Mouse (Mus musculus): Measurements from ENCODE around the gene Pglyrp2. TPM values are rescaled to one million over a fixed set of nuclear protein-coding genes. Genes with fewer than 3 reads are reported as not detected.

Pglyrp2 gene
- polyA plus RNA-seq, 1 experiment from 2014 or later: not detected

DNA sequence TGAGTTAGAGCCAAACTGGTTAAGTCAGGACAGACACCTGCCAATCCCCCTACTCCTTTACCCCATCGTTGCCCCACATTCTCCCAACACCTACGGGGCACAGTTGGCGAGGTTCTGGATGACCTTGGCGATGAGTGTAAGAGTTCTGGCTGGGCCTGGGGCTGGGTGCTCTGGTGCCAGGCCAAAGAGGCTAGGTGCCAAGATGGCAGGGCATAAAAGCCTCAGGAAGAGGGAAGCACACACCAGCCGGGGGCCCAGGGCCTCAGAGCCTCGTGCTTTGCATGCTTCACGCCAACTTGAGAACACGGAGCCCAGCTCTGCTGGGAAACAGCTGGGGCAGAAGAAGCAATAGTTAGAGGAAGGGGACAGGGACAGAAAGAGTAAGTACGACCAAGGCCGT, 30.0 kb downstream of the Pglyrp2 start:
- 92% methylated on average over 10 of the region's 10 CpGs for WGBS
- H3K4me1 ChIP-seq (replicated peaks; ENCODE audit: control insufficient read depth, insufficient read depth, low read length): no peaks in the 10 kb centered on the region
- no peak overlapping the region for H3K4me3 ChIP-seq (ENCODE audit: low read depth, low read length)
- no peak for DNase-seq (ENCODE audit: low spot score)
- H3K27ac ChIP-seq (ENCODE audit: low read depth, low read length): no peak overlapping the region
- peaks cover 69% of the 10 kb centered on the region for H3K27me3 ChIP-seq (ENCODE audit: control insufficient read depth, insufficient read depth, low read length)
- H3K9ac ChIP-seq (ENCODE audit: low read depth, low read length): no peak overlapping the region
- no peaks in the 10 kb centered on the region for H3K36me3 ChIP-seq (ENCODE audit: control insufficient read depth, insufficient read depth, low read length)
- no peak for ATAC-seq (ENCODE audit: low FRiP score)
- H3K9me3 ChIP-seq (ENCODE audit: control insufficient read depth, low read length): no peaks in the 10 kb centered on the region
- no peak overlapping the region for H3K4me2 ChIP-seq (replicated peaks; ENCODE audit: low read depth, low read length)

GRCm38 (mm10) chr17:32389101-32389659, 34.8 kb downstream of the Pglyrp2 start, which contains the start of gene Wiz:
TSS of gene Wiz (minus strand) at chr17:32389439.
- H3K4me2 ChIP-seq (replicated peaks; ENCODE audit: low read depth, low read length): peak within 1 kb of the TSS; percentile 95
- H3K9ac ChIP-seq (ENCODE audit: low read depth, low read length): peak within 1 kb of the TSS; percentile 81
- ATAC-seq (ENCODE audit: low FRiP score) (peak; percentile 88), DNase-seq (ENCODE audit: low spot score) (peak; percentile 93)
- H3K4me1 ChIP-seq (replicated peaks; ENCODE audit: control insufficient read depth, insufficient read depth, low read length): 0 out of 2 replicates have a peak, but pooled peaks cover 3% of the 10 kb centered on the region
- peak within 1 kb of the TSS; percentile 61 for H3K27ac ChIP-seq (ENCODE audit: low read depth, low read length)
- no peaks in the 10 kb centered on the region for H3K9me3 ChIP-seq (ENCODE audit: control insufficient read depth, low read length)
- 0% methylated on average over 13 of the region's 44 CpGs for WGBS
- H3K36me3 ChIP-seq (ENCODE audit: control insufficient read depth, insufficient read depth, low read length): no peaks in the 10 kb centered on the region
- H3K4me3 ChIP-seq (ENCODE audit: low read depth, low read length): peak within 1 kb of the TSS; percentile 77
- H3K27me3 ChIP-seq (ENCODE audit: control insufficient read depth, insufficient read depth, low read length): peaks cover 27% of the 10 kb centered on the region

- Histone ChIP-seq H3K4me2 (replicated peaks; ENCODE audit: low read depth, low read length) (peak overlapping the region; percentile 95), H3K36me3 (ENCODE audit: control insufficient read depth, insufficient read depth, low read length) (no peaks in the 10 kb centered on the region), H3K9me3 (ENCODE audit: control insufficient read depth, low read length) (no peaks in the 10 kb centered on the region), H3K27ac (ENCODE audit: low read depth, low read length) (peak overlapping the region; percentile 61; the same call in 1 of the 2 replicates), H3K9ac (ENCODE audit: low read depth, low read length) (peak overlapping the region; percentile 81), H3K4me3 (ENCODE audit: low read depth, low read length) (peak overlapping the region; percentile 77), H3K27me3 (ENCODE audit: control insufficient read depth, insufficient read depth, low read length) (peaks cover 22% of the 10 kb centered on the region), H3K4me1 (replicated peaks; ENCODE audit: control insufficient read depth, insufficient read depth, low read length) (0 out of 2 replicates have a peak, but pooled peaks cover 3% of the 10 kb centered on the region)
- ATAC-seq (ENCODE audit: low FRiP score) (peak; percentile 65), DNase-seq (ENCODE audit: low spot score) (peak; percentile 48)
- 2% methylated on average over 34 of the region's 39 CpGs for WGBS
Measured at GRCm38 (mm10) chr17:32388370-32389100, 35.4 kb downstream of the Pglyrp2 start.

- ATAC-seq (ENCODE audit: low FRiP score): no peak
- Histone ChIP-seq H3K27me3 (ENCODE audit: control insufficient read depth, insufficient read depth, low read length) (peaks cover 20% of the 10 kb centered on the region), H3K9ac (ENCODE audit: low read depth, low read length) (peak overlapping the region; percentile 81; the same call in 1 of the 2 replicates), H3K9me3 (ENCODE audit: control insufficient read depth, low read length) (no peaks in the 10 kb centered on the region), H3K4me1 (replicated peaks; ENCODE audit: control insufficient read depth, insufficient read depth, low read length) (0 out of 2 replicates have a peak, but pooled peaks cover 3% of the 10 kb centered on the region), H3K4me3 (ENCODE audit: low read depth, low read length) (peak overlapping the region; percentile 77), H3K4me2 (replicated peaks; ENCODE audit: low read depth, low read length) (peak overlapping the region; percentile 95), H3K27ac (ENCODE audit: low read depth, low read length) (no peak overlapping the region), H3K36me3 (ENCODE audit: control insufficient read depth, insufficient read depth, low read length) (no peaks in the 10 kb centered on the region)
- WGBS: 41% methylated on average over 7 of the region's 7 CpGs
- DNase-seq (ENCODE audit: low spot score): no peak
Measured at GRCm38 (mm10) chr17:32387986-32388369, 36.0 kb downstream of the Pglyrp2 start.

DNA sequence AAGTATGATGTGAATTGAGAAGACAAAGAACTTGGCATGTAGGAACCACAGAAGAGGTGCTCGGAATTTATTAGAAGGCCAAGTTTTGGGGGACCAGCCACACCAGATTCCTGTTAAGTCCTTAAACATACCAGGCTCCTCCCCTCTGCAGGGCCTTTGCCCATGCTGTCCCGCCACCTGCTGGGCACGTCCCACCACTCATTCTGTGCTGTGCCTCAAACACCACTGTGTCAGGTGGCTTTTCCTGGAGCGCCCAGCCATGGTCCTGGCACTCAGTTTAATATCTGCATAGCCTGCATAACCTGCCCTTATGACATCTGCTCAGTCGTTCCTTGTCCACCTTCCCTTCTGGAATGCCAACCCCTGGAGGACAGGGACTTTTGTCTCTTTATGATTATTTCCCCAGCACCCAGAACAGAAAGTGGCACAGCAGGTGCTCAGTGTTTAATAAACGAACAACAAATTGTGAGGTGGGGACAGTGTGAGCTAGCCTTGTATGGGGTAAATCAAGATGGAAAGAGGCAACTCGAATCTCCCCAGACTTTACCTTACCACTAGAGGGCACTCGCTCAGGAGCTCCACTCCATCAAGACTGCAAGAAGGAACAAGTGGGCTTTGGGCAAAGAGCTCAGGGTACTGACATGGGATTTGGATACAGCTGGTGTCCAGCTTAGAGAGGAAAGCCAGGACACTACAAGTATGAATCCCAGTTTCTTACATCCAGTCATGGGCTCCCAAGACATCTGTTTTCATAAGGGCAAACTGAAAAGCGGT, 37.1 kb downstream of the Pglyrp2 start:
- WGBS: 66% methylated on average over 9 of the region's 9 CpGs
- H3K27me3 ChIP-seq (ENCODE audit: control insufficient read depth, insufficient read depth, low read length): peaks cover 13% of the 10 kb centered on the region
- ATAC-seq (ENCODE audit: low FRiP score) (no peak), DNase-seq (ENCODE audit: low spot score) (peak; percentile 34)
- no peak overlapping the region for H3K9ac ChIP-seq (ENCODE audit: low read depth, low read length)
- H3K9me3 ChIP-seq (ENCODE audit: control insufficient read depth, low read length): no peaks in the 10 kb centered on the region
- H3K4me1 ChIP-seq (replicated peaks; ENCODE audit: control insufficient read depth, insufficient read depth, low read length): 0 out of 2 replicates have a peak, but pooled peaks cover 3% of the 10 kb centered on the region
- no peak overlapping the region for H3K4me2 ChIP-seq (replicated peaks; ENCODE audit: low read depth, low read length)
- no peaks in the 10 kb centered on the region for H3K36me3 ChIP-seq (ENCODE audit: control insufficient read depth, insufficient read depth, low read length)
- no peak overlapping the region for H3K27ac ChIP-seq (ENCODE audit: low read depth, low read length)
- H3K4me3 ChIP-seq (ENCODE audit: low read depth, low read length): no peak overlapping the region

GRCm38 (mm10) chr17:32383661-32384060, 40.3 kb downstream of the Pglyrp2 start:
- H3K9me3 ChIP-seq (ENCODE audit: control insufficient read depth, low read length): no peaks in the 10 kb centered on the region
- 89% methylated on average over 5 of the region's 5 CpGs for WGBS
- H3K4me1 ChIP-seq (replicated peaks; ENCODE audit: control insufficient read depth, insufficient read depth, low read length): 0 out of 2 replicates have a peak, but pooled peaks cover 3% of the 10 kb centered on the region
- ATAC-seq (ENCODE audit: low FRiP score) (no peak), DNase-seq (ENCODE audit: low spot score) (no peak)
- no peak overlapping the region for H3K4me3 ChIP-seq (ENCODE audit: low read depth, low read length)
- no peak overlapping the region for H3K27ac ChIP-seq (ENCODE audit: low read depth, low read length)
- H3K9ac ChIP-seq (ENCODE audit: low read depth, low read length): no peak overlapping the region
- no peaks in the 10 kb centered on the region for H3K36me3 ChIP-seq (ENCODE audit: control insufficient read depth, insufficient read depth, low read length)
- H3K4me2 ChIP-seq (replicated peaks; ENCODE audit: low read depth, low read length): no peak overlapping the region
- H3K27me3 ChIP-seq (ENCODE audit: control insufficient read depth, insufficient read depth, low read length): no peaks in the 10 kb centered on the region

DNA sequence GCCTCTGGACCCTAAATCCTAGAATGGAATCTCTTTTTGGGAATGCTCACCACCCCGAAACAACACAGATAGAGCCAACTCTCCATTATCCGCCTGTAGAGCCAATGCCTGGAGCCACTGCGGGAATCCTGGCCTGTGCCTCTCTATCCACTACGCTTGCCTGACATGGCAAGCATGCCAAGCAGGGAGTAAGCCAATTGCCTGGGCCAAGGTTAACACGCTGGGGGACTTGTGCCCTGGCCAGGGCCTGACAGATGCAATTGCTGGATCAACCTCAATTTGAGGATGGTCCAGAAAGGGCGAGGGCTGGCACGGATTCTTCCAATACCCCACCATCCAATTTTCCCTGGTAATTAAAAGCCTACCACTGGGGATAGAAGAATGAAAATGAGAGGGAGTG, 41.4 kb downstream of the Pglyrp2 start:
- DNase-seq (ENCODE audit: low spot score): no peak
- no peak overlapping the region for H3K9ac ChIP-seq (ENCODE audit: low read depth, low read length)
- H3K27ac ChIP-seq (ENCODE audit: low read depth, low read length): no peak overlapping the region
- H3K9me3 ChIP-seq (ENCODE audit: control insufficient read depth, low read length): no peaks in the 10 kb centered on the region
- WGBS: 91% methylated on average over 7 of the region's 7 CpGs
- no peak overlapping the region for H3K4me3 ChIP-seq (ENCODE audit: low read depth, low read length)
- no peaks in the 10 kb centered on the region for H3K4me1 ChIP-seq (replicated peaks; ENCODE audit: control insufficient read depth, insufficient read depth, low read length)
- no peak overlapping the region for H3K4me2 ChIP-seq (replicated peaks; ENCODE audit: low read depth, low read length)
- no peak for ATAC-seq (ENCODE audit: low FRiP score)
- H3K27me3 ChIP-seq (ENCODE audit: control insufficient read depth, insufficient read depth, low read length): no peaks in the 10 kb centered on the region
- H3K36me3 ChIP-seq (ENCODE audit: control insufficient read depth, insufficient read depth, low read length): no peaks in the 10 kb centered on the region

DNA sequence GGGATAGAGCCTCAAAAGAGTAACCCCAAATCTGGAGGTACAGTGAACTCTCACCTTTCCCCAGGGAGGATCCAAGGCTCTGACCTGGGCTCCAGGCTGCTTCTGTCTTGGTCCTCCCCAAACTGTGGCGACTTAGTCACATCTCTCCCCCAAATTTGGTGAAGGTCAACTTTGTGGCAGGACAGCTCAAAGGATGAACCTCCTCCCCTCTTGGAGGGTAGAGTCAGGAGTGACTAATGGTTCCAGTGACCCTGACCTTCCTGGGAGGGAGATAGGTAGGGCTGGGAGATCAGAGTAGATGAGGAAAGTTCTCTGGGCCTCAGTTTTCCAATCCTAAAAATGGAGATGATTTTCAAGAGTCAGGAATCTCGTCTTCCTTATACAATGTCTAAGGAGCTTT, 45.2 kb downstream of the Pglyrp2 start:
- no peak for ATAC-seq (ENCODE audit: low FRiP score)
- Histone ChIP-seq H3K9ac (ENCODE audit: low read depth, low read length) (no peak overlapping the region), H3K27me3 (ENCODE audit: control insufficient read depth, insufficient read depth, low read length) (no peaks in the 10 kb centered on the region), H3K4me3 (ENCODE audit: low read depth, low read length) (no peak overlapping the region), H3K27ac (ENCODE audit: low read depth, low read length) (no peak overlapping the region), H3K9me3 (ENCODE audit: control insufficient read depth, low read length) (no peaks in the 10 kb centered on the region), H3K4me1 (replicated peaks; ENCODE audit: control insufficient read depth, insufficient read depth, low read length) (no peaks in the 10 kb centered on the region; the same call in 1 of the 2 replicates), H3K4me2 (replicated peaks; ENCODE audit: low read depth, low read length) (no peak overlapping the region), H3K36me3 (ENCODE audit: control insufficient read depth, insufficient read depth, low read length) (0 out of 2 replicates have a peak, but pooled peaks cover 2% of the 10 kb centered on the region)
- DNase-seq (ENCODE audit: low spot score): no peak
- 67% methylated on average over 2 of the region's 2 CpGs for WGBS

All from hindbrain, embryonic 11.5 days (tissue).